Mouse (Mus musculus) fibroblast of lung, adult 2 months (primary cell): ENCODE results near the gene Chrna3.

Source experiments
- DNase-seq: peaks from one replicate; pipeline ENCODE4 v3.0.0-alpha.2; 2011; ENCODE audit warnings: low read depth

Gene Chrna3

GRCm38 (mm10) chr9:55026275-55026663 lies at the start of gene Chrna3:
Chrna3 (minus strand) TSS chr9:55026562.
- no peak for DNase-seq

- no peak for DNase-seq
Measured at GRCm38 (mm10) chr9:55067965-55068265, 41.6 kb upstream of the Chrna3 start.

- no peak for DNase-seq
Measured at GRCm38 (mm10) chr9:55067260-55067964, 41.0 kb upstream of the Chrna3 start.

- DNase-seq = no peak
Measured at GRCm38 (mm10) chr9:55065241-55065640, 38.9 kb upstream of the Chrna3 start.

- DNase-seq = no peak
Measured at GRCm38 (mm10) chr9:55058067-55058466, 31.7 kb upstream of the Chrna3 start.

GRCm38 (mm10) chr9:55055386-55055930 lies 29.1 kb upstream of the Chrna3 start:
- no peak for DNase-seq

- DNase-seq = no peak
Measured at GRCm38 (mm10) chr9:55048211-55048880, 22.0 kb upstream of the Chrna3 start, which contains the start of gene Chrnb4. Chrnb4 (minus strand) TSS chr9:55048779.

GRCm38 (mm10) chr9:55046764-55047163 lies 20.4 kb upstream of the Chrna3 start:
- peak; percentile 7 for DNase-seq

GRCm38 (mm10) chr9:55045001-55045400 lies 18.6 kb upstream of the Chrna3 start:
- DNase-seq = no peak

- DNase-seq = no peak
Measured at GRCm38 (mm10) chr9:55043688-55044087, 17.3 kb upstream of the Chrna3 start.

- DNase-seq = no peak
Measured at GRCm38 (mm10) chr9:55041389-55041788, 15.0 kb upstream of the Chrna3 start.

- DNase-seq = no peak
Measured at GRCm38 (mm10) chr9:55039983-55040382, 13.6 kb upstream of the Chrna3 start.

- no peak for DNase-seq
Measured at GRCm38 (mm10) chr9:55038948-55039347, 12.6 kb upstream of the Chrna3 start.

GRCm38 (mm10) chr9:55031435-55032167 lies 5.2 kb upstream of the Chrna3 start:
- DNase-seq = no peak

GRCm38 (mm10) chr9:55025534-55026274 lies 658 bp downstream of the Chrna3 start:
- DNase-seq = no peak

GRCm38 (mm10) chr9:55023902-55024583 lies 2.3 kb downstream of the Chrna3 start:
- DNase-seq = peak; percentile 23

- no peak for DNase-seq
Measured at GRCm38 (mm10) chr9:55023326-55023725, 3.0 kb downstream of the Chrna3 start.

- peak; percentile 6 for DNase-seq
Measured at GRCm38 (mm10) chr9:55016926-55017325, 9.4 kb downstream of the Chrna3 start.

GRCm38 (mm10) chr9:55010588-55011350 lies 15.6 kb downstream of the Chrna3 start:
- no peak for DNase-seq

GRCm38 (mm10) chr9:55009692-55010091 lies 16.7 kb downstream of the Chrna3 start:
- DNase-seq = no peak

GRCm38 (mm10) chr9:55003609-55004008 lies 22.8 kb downstream of the Chrna3 start:
- DNase-seq = no peak
